Mouse (Mus musculus): ENCODE measurements around the gene Ccdc85b.
A peak's percentile ranks its signal among the peaks of the same experiment; 100 is the strongest.
"Not testable (repeated sequence)": the region's sequence is repeated elsewhere in the genome, so short reads cannot be mapped to it uniquely, and the experiment has no call there.

Gene Ccdc85b

GRCm38 (mm10) chr19:5457746-5458442, at the start of gene Ccdc85b:
TSS of gene Ccdc85b (minus strand) at chr19:5457894.
- DNase-seq, result no peak

DNA sequence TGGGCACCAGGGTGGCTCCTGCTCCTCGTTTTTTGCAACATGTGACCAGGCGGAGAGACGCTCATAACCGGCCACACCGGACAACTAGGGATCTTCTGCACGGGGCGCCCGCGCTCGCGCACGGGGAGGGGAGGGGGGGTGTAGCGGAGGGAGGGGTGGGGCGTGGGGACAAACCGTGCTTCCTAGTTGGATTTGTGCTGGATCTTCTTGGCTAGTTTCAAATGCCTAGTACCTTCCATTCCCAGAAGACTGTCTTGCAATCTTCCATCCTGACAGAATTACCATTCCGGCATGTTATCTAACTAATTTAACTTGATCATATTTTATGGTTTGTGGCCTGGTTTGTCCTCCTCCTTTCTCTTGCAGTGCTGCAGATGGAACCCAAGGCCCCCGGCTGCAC, 46.0 kb upstream of the Ccdc85b start, which contains the start of gene 1700020D05Rik:
TSS of gene 1700020D05Rik (minus strand) at position 101 of the 400 bp plus-strand sequence.
- DNase-seq, result no peak

DNA sequence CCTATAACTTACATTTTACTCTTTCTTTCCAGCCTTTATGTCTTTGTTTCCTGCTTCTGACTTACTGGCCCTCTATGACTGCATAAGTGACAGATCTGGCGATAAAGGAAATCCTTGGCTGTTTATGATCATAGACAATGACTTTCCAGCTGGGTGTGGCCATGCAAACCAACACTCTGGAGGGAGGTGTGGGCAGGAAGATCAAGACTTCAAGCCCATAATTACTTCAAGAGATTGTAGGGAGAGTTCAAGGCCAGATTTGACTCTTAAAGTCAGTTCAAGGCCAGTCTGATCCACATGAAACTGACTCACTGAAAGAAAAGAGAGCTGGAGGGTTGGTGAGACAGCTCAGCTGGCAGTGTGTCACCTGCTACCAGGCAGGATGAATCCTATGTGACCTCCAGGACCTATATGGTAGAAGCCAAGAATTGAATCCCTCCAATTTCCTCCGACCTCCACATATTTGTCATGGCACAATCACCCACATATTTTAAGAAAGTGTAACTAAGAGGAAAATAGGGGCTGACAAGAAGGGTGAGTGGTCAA, 42.7 kb upstream of the Ccdc85b start:
- DNase-seq, result no peak

- peak; percentile 14 to 18 for DNase-seq
Observed at GRCm38 (mm10) chr19:5496052-5496370, 38.3 kb upstream of the Ccdc85b start.

DNA sequence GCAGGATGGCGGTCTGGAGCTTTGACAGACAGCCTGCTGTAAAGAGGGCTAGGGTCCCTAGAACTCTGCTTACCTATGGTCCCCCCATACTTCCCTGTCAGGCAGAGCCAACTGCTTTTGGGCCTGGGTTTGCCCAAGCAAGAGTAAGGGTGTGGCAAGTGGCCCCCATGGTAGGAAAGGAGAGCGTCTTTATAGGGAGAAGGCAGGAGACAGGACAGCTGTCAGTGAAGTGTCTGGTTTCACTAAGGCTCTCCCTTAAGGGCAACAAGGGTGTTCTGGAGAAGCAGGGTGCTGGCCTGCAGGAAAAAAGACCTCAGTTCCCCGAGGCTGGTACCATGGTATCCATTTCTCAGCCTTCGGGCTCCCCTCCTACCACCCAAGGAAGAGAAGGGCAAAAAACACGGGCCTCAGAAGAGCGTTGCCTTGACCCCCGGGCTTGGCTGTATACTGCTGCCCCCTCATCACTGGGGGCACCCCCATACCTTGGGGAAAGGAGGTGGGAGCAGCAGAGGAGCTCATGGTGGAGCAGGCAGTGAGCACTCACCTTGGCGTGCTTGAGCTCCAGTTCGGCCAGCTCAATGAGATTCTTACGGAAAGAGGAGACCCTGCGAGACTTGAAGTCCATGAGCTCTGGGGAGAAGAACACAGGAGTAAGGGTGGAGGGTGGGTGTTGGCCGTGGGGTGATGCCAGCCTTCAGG, 37.8 kb upstream of the Ccdc85b start:
- DNase-seq, result peak; percentile 5 to 21

DNA sequence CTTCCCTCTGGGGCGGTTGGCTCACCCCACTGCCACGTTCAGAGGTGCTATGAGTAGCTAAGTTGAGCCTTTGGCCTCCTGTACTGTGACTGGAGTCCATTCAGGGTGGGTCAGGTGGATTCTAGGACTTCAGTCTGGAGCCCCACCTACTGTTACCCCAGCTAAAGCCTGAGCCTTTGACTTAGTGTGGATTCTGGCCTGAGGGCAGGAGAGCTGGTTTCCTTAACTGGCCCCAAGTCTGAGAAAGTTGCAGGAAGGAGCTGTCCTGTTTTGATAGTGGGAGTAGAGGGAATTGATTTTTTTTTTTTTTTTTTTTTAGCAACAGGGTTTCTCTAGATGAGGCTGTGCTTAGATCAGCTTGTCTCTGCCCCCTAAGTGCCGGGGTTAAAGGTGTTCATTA, 36.6 kb upstream of the Ccdc85b start:
- DNase-seq, result peak in 1 of 2 experiments; percentile 3

DNA sequence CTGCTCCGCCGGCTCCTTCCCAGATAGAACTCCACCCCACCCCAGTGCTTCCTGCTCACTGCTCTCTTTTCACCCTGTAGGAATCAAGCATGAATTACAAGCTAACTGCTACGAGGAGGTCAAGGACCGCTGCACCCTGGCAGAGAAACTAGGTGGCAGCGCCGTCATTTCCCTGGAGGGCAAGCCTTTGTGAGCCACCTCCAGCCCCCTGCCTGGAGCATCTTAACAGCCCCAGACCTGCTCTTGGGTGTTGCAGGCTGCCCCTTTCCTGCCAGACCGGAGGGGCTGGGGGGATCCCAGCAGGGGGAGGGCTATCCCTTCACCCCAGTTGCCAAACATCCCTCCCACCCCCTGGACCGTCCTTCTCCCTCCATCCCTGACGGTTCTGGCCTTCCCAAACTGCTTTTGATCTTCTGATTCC, 35.6 kb upstream of the Ccdc85b start:
- peak in 1 of 2 experiments; percentile 40 for DNase-seq

GRCm38 (mm10) chr19:5492641-5493040, 34.9 kb upstream of the Ccdc85b start:
- peak in 1 of 2 experiments; percentile 20 for DNase-seq

DNA sequence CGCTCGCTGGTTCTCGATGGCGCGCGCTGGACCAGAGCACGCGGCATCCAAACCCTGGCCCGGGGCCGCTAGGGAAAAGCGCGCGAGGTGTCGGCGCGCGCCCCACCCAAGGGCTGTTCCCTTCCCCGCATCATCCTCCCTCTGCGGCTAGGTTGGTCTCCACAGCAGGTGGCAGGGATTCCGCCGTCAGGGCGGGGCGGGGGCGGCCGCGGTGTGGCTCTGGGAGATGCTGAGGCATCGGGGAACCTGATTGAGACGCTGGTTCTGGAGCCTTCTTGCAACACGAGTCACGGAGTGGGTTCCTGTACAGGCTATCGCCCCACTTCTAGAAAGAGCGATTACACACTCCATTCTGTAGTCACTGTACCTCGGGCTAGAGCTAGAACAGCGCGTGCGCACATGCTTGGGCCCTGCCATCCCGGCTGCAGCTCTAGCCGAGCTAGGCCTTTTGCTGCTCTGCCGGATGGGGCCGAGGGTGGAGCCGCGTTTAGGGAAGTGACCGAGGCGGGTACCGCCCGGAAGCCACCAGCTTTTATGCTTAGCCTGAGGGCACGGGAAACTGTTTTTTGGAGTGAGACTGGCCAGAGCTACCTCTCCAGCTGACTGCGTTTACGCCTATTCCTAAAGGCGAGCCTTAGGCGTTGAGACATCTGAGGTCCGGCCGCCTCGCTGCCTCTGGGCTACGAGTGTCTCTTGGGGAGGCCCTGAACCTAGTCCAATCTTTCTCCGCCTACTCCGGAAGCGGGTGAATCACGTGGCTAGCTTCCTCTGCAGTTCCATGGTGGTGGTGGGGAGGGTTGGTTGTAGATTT, 33.4 kb upstream of the Ccdc85b start:
- DNase-seq, result peak; percentile 91 to 92

DNA sequence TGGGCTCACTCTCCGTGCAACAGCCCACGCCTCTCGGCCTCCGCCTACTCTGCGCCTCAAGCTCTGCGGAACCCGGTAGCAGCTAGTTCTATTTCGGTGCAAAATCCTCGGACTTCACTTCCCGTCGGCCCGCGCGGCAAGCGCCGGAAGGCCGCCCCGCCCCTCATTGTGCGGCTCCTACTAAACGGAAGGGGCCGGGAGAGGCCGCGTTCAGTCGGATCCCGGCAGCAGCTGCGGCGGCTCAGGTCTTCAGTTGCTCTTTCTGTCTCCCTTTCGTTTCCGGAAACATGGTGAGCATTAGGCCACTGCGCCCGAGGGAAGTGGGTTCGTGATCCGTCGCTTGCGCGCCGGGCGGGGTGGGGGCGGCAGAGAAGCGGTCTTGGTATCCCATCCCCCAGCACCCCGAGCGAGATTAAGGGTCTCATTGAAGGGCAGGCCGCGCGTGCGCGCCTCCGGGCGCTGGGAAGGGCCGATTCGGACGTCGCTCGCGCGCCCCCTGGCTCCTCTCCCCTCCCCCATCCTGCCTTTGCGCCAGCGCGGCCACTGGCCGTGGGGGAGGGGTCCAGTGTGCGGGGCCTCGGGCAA, 32.7 kb upstream of the Ccdc85b start, which contains the start of gene Cfl1:
TSS of gene Cfl1 (plus strand) at position 143 of the 585 bp plus-strand sequence.
- peak; percentile 97 for DNase-seq

DNA sequence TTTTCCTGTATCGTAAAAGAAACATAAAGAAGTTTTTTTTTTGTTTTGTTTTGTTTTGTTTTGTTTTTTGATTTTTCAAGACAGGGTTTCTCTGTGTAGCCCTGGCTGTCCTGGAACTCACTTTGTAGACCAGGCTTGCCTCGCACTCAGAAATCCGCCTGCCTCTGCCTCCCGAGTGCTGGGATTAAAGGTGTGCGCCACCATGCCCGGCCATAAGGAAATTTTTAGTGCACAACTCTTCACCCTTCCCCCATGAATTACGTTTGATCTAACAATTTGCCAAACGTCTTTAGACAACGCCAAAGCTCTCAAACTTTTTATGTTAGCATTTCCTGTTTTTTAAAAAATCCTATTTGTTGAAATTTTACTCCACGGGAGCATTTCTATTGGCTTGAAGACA, 32.0 kb upstream of the Ccdc85b start:
- DNase-seq, result not testable (repeated sequence)

- DNase-seq, result peak; percentile 98
Observed at GRCm38 (mm10) chr19:5488878-5489571, 31.3 kb upstream of the Ccdc85b start.

DNA sequence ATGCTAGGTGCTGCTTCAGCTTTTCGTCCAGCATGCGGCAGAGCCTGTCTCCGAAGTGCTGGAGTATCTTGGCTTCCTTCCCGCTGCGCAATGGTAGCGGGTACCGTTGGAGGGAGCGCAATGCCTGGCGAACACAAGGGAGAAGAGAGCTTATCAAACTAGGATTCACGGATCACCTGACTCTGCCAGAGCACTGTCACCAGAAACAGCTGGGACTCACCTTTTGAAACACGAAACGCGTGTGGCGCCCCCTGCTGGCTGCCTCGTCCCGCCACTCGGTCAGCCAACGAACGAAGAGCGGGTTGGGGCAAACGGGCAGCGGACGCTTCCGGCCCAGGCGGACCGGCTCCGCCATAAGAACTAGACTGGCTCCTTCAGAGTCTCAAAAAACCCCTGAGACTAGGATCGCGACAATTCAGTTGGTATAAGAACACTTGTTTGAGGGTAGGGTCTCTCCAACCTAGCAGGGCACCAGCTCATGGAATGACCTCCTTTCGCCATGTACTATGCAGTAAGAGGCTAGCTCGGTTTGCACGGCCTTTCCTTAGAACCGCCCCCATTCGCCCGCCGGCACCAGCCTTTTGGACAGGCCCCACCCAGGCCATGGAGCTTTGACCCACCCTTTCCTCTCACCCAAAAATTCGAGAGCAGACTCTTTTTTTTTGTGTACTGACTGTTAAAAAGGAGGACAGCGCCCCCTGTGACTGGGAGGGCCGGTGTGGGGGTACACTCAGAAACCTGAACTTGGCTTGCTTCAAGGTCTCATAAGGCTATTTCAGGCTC, 30.3 kb upstream of the Ccdc85b start, which contains the start of gene Mus81:
TSS of gene Mus81 (minus strand) at position 635 of the 783 bp plus-strand sequence.
- peak; percentile 99 for DNase-seq

DNA sequence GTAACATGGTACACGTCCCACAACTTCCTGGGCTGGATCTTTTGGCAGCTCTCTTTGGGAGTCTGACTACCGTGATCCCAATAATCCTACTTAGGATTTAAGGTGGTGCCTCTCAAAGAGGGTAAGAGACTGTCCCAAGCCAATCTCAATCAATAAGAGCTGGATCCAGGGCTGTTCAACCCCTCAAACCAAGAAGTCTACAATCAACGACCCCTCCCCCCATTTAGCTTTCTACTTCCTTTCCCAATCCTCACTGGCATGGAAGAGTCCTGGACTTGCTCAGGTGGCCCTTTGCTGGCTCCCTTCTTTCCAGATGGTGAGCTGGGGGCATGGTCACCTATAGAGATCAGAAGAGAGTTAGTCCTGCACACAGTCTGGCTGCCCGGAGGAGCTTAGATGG, 29.1 kb upstream of the Ccdc85b start:
- DNase-seq, result no peak

GRCm38 (mm10) chr19:5486286-5486685, 28.6 kb upstream of the Ccdc85b start:
- DNase-seq, result no peak

- peak; percentile 49 to 53 for DNase-seq
Observed at GRCm38 (mm10) chr19:5485821-5486220, 28.1 kb upstream of the Ccdc85b start.

- DNase-seq, result no peak
Observed at GRCm38 (mm10) chr19:5485371-5485770, 27.7 kb upstream of the Ccdc85b start.

GRCm38 (mm10) chr19:5484496-5484895, 26.8 kb upstream of the Ccdc85b start:
- no peak for DNase-seq

DNA sequence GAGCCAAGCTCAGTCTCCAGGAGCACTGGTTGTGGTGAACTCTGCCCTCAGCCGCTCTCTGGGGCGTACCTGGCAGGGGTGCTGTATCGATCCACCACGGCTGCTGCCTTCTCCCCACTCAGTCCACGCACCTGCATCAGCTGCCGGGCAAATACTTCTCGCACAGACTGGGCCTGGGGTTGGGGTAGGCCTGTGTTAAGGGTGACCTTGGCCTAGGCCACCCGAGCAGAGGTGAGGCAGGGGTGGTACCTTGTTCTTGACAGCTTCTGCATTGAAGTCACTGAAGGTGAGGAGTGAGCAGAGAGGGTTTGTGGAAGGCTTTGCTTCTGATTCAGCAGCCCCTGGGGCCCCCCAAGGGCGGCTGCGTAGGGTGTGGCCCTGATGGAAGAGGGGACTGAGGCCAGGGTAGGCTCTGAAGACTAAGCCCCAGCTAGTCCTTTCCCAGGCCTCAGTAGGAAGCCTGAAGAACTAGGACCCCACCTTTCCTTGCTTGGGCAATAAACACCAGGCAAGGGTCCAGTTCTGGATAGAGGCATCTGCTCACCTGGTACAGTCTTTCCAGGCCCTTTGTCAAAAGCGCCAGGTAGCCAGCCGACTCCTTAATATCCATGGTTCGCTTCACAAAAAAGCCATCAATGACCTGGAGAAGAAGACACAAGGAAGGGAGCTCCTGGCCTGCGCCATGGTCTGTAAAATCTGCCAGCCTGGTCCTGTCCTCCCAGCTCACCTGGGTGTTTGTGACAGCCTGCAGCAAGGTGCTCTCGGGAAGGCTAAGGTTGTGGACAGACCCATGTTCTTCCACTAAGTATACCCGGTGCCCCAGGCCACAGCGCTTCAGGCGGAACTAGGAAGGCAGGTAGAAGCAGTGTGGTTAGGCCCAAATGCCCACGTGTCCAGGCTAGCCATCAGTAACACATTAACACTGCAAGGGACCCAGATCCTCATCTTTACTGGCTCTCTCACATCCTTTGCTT, 26.0 kb upstream of the Ccdc85b start:
- DNase-seq, result no peak

DNA sequence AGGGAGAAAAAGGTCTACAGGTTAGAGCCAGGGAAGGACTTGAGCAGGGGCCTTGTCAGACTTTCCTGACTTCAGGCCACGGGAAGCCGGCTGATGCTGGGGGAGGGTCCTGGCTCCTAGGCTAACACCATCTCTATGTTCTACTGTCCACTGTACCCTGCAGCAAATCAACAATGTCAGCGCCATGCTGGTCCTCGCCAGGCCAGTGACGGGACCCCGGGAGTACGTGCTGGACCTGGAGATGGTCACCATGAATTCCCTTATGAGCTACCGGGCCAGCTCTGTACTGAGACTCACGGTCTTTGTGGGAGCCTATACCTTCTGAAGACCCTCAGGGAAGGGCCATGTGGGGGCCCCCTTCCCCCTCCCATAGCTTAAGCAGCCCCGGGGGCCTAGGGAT, 23.7 kb upstream of the Ccdc85b start:
- no peak for DNase-seq

Measured in cerebellum, postnatal 10 days (tissue).